Mouse (Mus musculus): ENCODE measurements around the gene Mri1. TPM values are rescaled to one million over a fixed set of nuclear protein-coding genes. Genes with fewer than 3 reads are reported as not detected.

Mri1 gene
- polyA plus RNA-seq, 1 experiment, result 37.1 TPM

- H3K4me3 ChIP-seq (ENCODE audit: low read depth, low read length), result peak overlapping the region; percentile 72
- H3K4me1 ChIP-seq (ENCODE audit: control insufficient read depth, insufficient read depth, low read length), result peaks cover 2% of the 10 kb centered on the region
- H3K27me3 ChIP-seq (ENCODE audit: control insufficient read depth, insufficient read depth, low read length, poor library complexity, severe bottlenecking), result no peaks in the 10 kb centered on the region
- no peaks in the 10 kb centered on the region for H3K9me3 ChIP-seq (replicated peaks; ENCODE audit: control insufficient read depth, insufficient read depth, low read length, poor library complexity, severe bottlenecking)
- H3K27ac ChIP-seq (ENCODE audit: insufficient read depth, low read length), result no peak overlapping the region
- H3K9ac ChIP-seq (ENCODE audit: low read depth, poor library complexity, severe bottlenecking), result peak overlapping the region; percentile 95
- TF ChIP-seq CTCF (IDR thresholded peaks at IDR 0.05; ENCODE audit: low read depth, low read length), result no peak
- TF ChIP-seq POLR2A (IDR thresholded peaks at IDR 0.05; ENCODE audit: insufficient read depth, low read length), result no peak
- TF ChIP-seq EP300 (IDR thresholded peaks at IDR 0.05; ENCODE audit: insufficient read depth, low read depth, low read length), result no peak
- H3K36me3 ChIP-seq (ENCODE audit: control insufficient read depth, insufficient read depth, low read length, poor library complexity, severe bottlenecking), result no peaks in the 10 kb centered on the region
Measured at GRCm38 (mm10) chr8:84236410-84236997, 20.6 kb downstream of the Mri1 start.

DNA sequence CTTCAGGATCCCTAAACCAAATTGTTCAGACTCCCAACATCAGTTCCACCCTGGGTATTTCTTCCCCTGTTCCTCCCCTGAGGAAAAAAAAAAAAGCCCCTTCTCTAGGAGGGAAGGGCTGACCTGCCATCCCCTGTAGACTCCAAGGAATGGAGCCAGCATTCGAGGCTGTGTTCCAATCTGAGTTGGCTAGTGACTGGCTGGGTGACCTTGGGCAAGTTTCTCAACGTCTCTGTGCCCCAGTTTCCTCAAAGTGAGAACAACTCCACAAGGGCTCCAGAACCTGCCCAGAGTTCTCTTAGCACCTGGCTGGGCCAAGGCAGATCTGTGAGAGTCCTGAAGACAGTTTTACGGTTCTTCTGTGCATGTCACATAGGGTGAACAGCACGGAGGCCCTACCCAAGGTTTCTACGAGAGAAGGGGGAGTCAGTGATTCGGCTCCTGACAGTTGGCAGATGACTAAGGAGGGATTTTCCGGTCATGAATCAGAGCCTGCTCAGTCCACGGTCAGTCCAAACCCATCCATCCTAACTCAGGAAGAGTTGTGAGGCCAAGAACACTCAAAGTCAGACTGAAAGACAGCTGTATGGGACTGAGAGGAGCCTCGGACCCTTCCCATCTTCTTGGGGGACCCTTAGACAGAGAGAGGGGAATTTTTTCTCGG is 21.2 kb downstream of the Mri1 start:
- peak overlapping the region; percentile 95 for H3K9ac ChIP-seq (ENCODE audit: low read depth, poor library complexity, severe bottlenecking)
- H3K27me3 ChIP-seq (ENCODE audit: control insufficient read depth, insufficient read depth, low read length, poor library complexity, severe bottlenecking), result no peaks in the 10 kb centered on the region
- TF ChIP-seq EP300 (IDR thresholded peaks at IDR 0.05; ENCODE audit: insufficient read depth, low read depth, low read length) (no peak), CTCF (IDR thresholded peaks at IDR 0.05; ENCODE audit: low read depth, low read length) (no peak), POLR2A (IDR thresholded peaks at IDR 0.05; ENCODE audit: insufficient read depth, low read length) (no peak)
- H3K4me1 ChIP-seq (ENCODE audit: control insufficient read depth, insufficient read depth, low read length), result peaks cover 2% of the 10 kb centered on the region
- H3K9me3 ChIP-seq (replicated peaks; ENCODE audit: control insufficient read depth, insufficient read depth, low read length, poor library complexity, severe bottlenecking), result no peaks in the 10 kb centered on the region
- H3K27ac ChIP-seq (ENCODE audit: insufficient read depth, low read length), result no peak overlapping the region
- H3K36me3 ChIP-seq (ENCODE audit: control insufficient read depth, insufficient read depth, low read length, poor library complexity, severe bottlenecking), result no peaks in the 10 kb centered on the region
- peak overlapping the region; percentile 72 for H3K4me3 ChIP-seq (ENCODE audit: low read depth, low read length)

- Histone ChIP-seq H3K27me3 (ENCODE audit: control insufficient read depth, insufficient read depth, low read length, poor library complexity, severe bottlenecking) (no peaks in the 10 kb centered on the region), H3K27ac (ENCODE audit: insufficient read depth, low read length) (no peak overlapping the region), H3K36me3 (ENCODE audit: control insufficient read depth, insufficient read depth, low read length, poor library complexity, severe bottlenecking) (peaks cover 6% of the 10 kb centered on the region; the same call in 1 of the 2 replicates), H3K9ac (ENCODE audit: low read depth, poor library complexity, severe bottlenecking) (no peak overlapping the region), H3K4me3 (ENCODE audit: low read depth, low read length) (no peak overlapping the region), H3K4me1 (ENCODE audit: control insufficient read depth, insufficient read depth, low read length) (no peaks in the 10 kb centered on the region), H3K9me3 (replicated peaks; ENCODE audit: control insufficient read depth, insufficient read depth, low read length, poor library complexity, severe bottlenecking) (no peaks in the 10 kb centered on the region)
- TF ChIP-seq CTCF (IDR thresholded peaks at IDR 0.05; ENCODE audit: low read depth, low read length) (no peak), POLR2A (IDR thresholded peaks at IDR 0.05; ENCODE audit: insufficient read depth, low read length) (no peak), EP300 (IDR thresholded peaks at IDR 0.05; ENCODE audit: insufficient read depth, low read depth, low read length) (no peak)
Measured at GRCm38 (mm10) chr8:84233055-84233454, 24.1 kb downstream of the Mri1 start.

- Histone ChIP-seq H3K4me3 (ENCODE audit: low read depth, low read length) (no peak overlapping the region), H3K36me3 (ENCODE audit: control insufficient read depth, insufficient read depth, low read length, poor library complexity, severe bottlenecking) (peaks cover 9% of the 10 kb centered on the region; the same call in 1 of the 2 replicates), H3K9me3 (replicated peaks; ENCODE audit: control insufficient read depth, insufficient read depth, low read length, poor library complexity, severe bottlenecking) (no peaks in the 10 kb centered on the region), H3K4me1 (ENCODE audit: control insufficient read depth, insufficient read depth, low read length) (no peaks in the 10 kb centered on the region), H3K9ac (ENCODE audit: low read depth, poor library complexity, severe bottlenecking) (no peak overlapping the region), H3K27me3 (ENCODE audit: control insufficient read depth, insufficient read depth, low read length, poor library complexity, severe bottlenecking) (no peaks in the 10 kb centered on the region), H3K27ac (ENCODE audit: insufficient read depth, low read length) (no peak overlapping the region)
- no peak for TF ChIP-seq POLR2A (IDR thresholded peaks at IDR 0.05; ENCODE audit: insufficient read depth, low read length)
- TF ChIP-seq EP300 (IDR thresholded peaks at IDR 0.05; ENCODE audit: insufficient read depth, low read depth, low read length), result no peak
- TF ChIP-seq CTCF (IDR thresholded peaks at IDR 0.05; ENCODE audit: low read depth, low read length), result peak; percentile 99
Measured at GRCm38 (mm10) chr8:84230735-84231134, 26.4 kb downstream of the Mri1 start.

DNA sequence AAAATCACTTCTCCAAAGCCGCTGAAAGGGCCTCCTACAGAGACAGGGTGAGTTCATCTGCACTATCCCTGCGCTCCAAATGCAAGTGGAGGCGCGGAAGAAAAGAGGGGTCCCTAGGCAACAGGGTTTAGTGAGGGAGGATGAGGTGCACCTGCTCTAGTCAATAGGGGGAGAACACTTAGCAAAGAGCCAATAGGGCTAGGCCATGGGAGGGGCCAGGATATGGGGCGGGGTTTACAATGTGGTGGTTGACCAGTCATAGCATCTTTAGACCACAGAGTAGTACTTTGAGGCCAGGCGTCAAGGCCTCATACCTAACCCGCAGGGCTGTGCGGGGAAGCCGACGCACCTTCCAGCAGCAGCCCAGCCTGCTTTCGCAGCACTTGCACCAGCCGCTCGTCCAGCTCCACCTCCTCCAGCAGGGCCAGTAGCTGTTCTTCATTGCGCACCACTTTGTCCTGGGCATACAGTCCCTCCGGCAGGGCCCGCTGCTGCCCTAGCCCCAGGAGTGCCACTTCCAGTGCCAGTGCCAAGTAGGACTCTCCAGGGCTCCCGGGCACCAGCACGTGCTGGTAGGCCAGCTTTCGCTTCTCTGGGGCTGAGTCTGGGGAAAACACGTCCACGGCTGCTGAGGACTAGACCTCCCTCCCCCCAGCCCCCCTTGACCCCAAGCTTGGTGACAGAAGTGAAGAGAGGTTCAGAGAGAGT is 33.6 kb downstream of the Mri1 start:
- H3K36me3 ChIP-seq (ENCODE audit: control insufficient read depth, insufficient read depth, low read length, poor library complexity, severe bottlenecking), result peaks cover 16% of the 10 kb centered on the region
- peaks cover 4% of the 10 kb centered on the region for H3K4me1 ChIP-seq (ENCODE audit: control insufficient read depth, insufficient read depth, low read length)
- no peaks in the 10 kb centered on the region for H3K27me3 ChIP-seq (ENCODE audit: control insufficient read depth, insufficient read depth, low read length, poor library complexity, severe bottlenecking)
- H3K4me3 ChIP-seq (ENCODE audit: low read depth, low read length), result peak overlapping the region; percentile 53
- peak overlapping the region; percentile 30 for H3K9ac ChIP-seq (ENCODE audit: low read depth, poor library complexity, severe bottlenecking)
- H3K9me3 ChIP-seq (replicated peaks; ENCODE audit: control insufficient read depth, insufficient read depth, low read length, poor library complexity, severe bottlenecking), result no peaks in the 10 kb centered on the region
- TF ChIP-seq EP300 (IDR thresholded peaks at IDR 0.05; ENCODE audit: insufficient read depth, low read depth, low read length) (no peak), CTCF (IDR thresholded peaks at IDR 0.05; ENCODE audit: low read depth, low read length) (no peak), POLR2A (IDR thresholded peaks at IDR 0.05; ENCODE audit: insufficient read depth, low read length) (no peak)
- H3K27ac ChIP-seq (ENCODE audit: insufficient read depth, low read length), result peak overlapping the region; percentile 9; the same call in 1 of the 2 replicates
